Mouse (Mus musculus) MEL (cell line): Measurements from ENCODE around the gene Adgrg5. TPM values are rescaled to one million over a fixed set of nuclear protein-coding genes. Genes with fewer than 3 reads are reported as not detected.

Experiments
- DNase-seq: peaks from one replicate; pipeline ENCODE4 v3.0.0; 2011; ENCODE audit warnings: low read depth, low spot score
- H3K27ac ChIP-seq: 2 replicates; pipeline ENCODE4 v1.5.1; 2012; ENCODE audit warnings: low read depth, mild to moderate bottlenecking, control low read depth, low read length, moderate library complexity; ENCODE audit not compliant: control insufficient read depth
- H3K27me3 ChIP-seq, 2 experiments: fragments of 150-350 bp in 1 of 2; sonication (generic) in 1 of 2; 2 replicates each; pipeline ENCODE4 v1.6.1; 2012; ENCODE audit warnings: low read length in 2 of 2, mild to moderate bottlenecking in 2 of 2, improper control_type of control experiment in 1 of 2, moderate library complexity in 1 of 2; ENCODE audit not compliant: insufficient read depth in 2 of 2, control insufficient read depth in 1 of 2
- H3K36me3 ChIP-seq, 2 experiments: 2 replicates each; pipeline ENCODE4 v1.6.1; 2012 to 2014; ENCODE audit warnings: low read length in 2 of 2, improper control_type of control experiment in 1 of 2, inconsistent platforms in 1 of 2, mild to moderate bottlenecking in 1 of 2; ENCODE audit not compliant: insufficient read depth in 2 of 2, control insufficient read depth in 1 of 2
- H3K4me1 ChIP-seq, 2 experiments: fragments of 150-350 bp in 1 of 2; sonication (generic) in 1 of 2; 2 replicates each; pipeline ENCODE4 v1.6.1; 2012; ENCODE audit warnings: low read length in 2 of 2, improper control_type of control experiment in 1 of 2, mild to moderate bottlenecking in 1 of 2; ENCODE audit not compliant: insufficient read depth in 2 of 2, control insufficient read depth in 1 of 2
- H3K4me3 ChIP-seq, 2 experiments: fragments of 150-350 bp in 1 of 2; sonication (generic) in 1 of 2; 2 replicates each; pipeline ENCODE4 v1.5.1; 2012; ENCODE audit warnings: low read depth in 2 of 2, low read length in 2 of 2, mild to moderate bottlenecking in 2 of 2, moderate library complexity in 2 of 2, control low read depth in 1 of 2, improper control_type of control experiment in 1 of 2; ENCODE audit not compliant: control insufficient read depth in 1 of 2, insufficient read depth in 1 of 2
- H3K79me2 ChIP-seq: 2 replicates; pipeline ENCODE4 v1.6.1; 2012; ENCODE audit warnings: mild to moderate bottlenecking, low read length, moderate library complexity; ENCODE audit not compliant: control insufficient read depth, poor library complexity, insufficient read depth
- H3K9ac ChIP-seq: 2 replicates; pipeline ENCODE4 v1.6.1; 2012; ENCODE audit warnings: low read depth, mild to moderate bottlenecking, control low read depth, low read length, moderate library complexity; ENCODE audit not compliant: control insufficient read depth, poor library complexity, severe bottlenecking
- H3K9me3 ChIP-seq: fragments of 150-350 bp; sonication (generic); replicated peaks from 2 replicates; pipeline ENCODE4 v1.6.1; 2012; ENCODE audit warnings: mild to moderate bottlenecking, low read length, improper control_type of control experiment, moderate library complexity; ENCODE audit not compliant: insufficient read depth
- HCFC1 ChIP-seq: IDR thresholded peaks from 2 replicates; pipeline ENCODE4 v1.6.1; 2012; ENCODE audit warnings: low read depth, mild to moderate bottlenecking, inconsistent platforms, low read length, improper control_type of control experiment, moderate library complexity
- JUND ChIP-seq: IDR thresholded peaks from 2 replicates; pipeline ENCODE4 v1.6.1; 2011; ENCODE audit warnings: low read depth, mild to moderate bottlenecking, improper control_type of control experiment, low read length
- MAZ ChIP-seq: IDR thresholded peaks from 2 replicates; pipeline ENCODE4 v1.6.1; 2012; ENCODE audit warnings: low read depth, mild to moderate bottlenecking, inconsistent platforms, low read length, improper control_type of control experiment
- MEF2A ChIP-seq: IDR thresholded peaks from 2 replicates; pipeline ENCODE4 v1.6.1; 2014; ENCODE audit warnings: low read depth, mild to moderate bottlenecking, inconsistent platforms, low read length, improper control_type of control experiment; ENCODE audit not compliant: poor library complexity, insufficient replicate concordance, severe bottlenecking; ENCODE audit errors: extremely low read depth
- MYB ChIP-seq: IDR thresholded peaks from 2 replicates; pipeline ENCODE4 v1.6.1; 2011; ENCODE audit warnings: mild to moderate bottlenecking, low read depth, low read length, improper control_type of control experiment
- NRF1 ChIP-seq: IDR thresholded peaks from 2 replicates; pipeline ENCODE4 v1.6.1; 2014; ENCODE audit warnings: low read depth, mild to moderate bottlenecking, inconsistent platforms, low read length, improper control_type of control experiment, moderate library complexity; ENCODE audit not compliant: poor library complexity, insufficient read depth, severe bottlenecking
- POLR2AphosphoS5 ChIP-seq: IDR thresholded peaks from 2 replicates; pipeline ENCODE4 v1.6.1; 2012; ENCODE audit warnings: low read depth, borderline replicate concordance, mild to moderate bottlenecking, inconsistent platforms, low read length, moderate library complexity, mixed read lengths
- RAD21 ChIP-seq: IDR thresholded peaks from 2 replicates; pipeline ENCODE4 v1.6.1; 2011; ENCODE audit warnings: mild to moderate bottlenecking, low read depth, low read length, improper control_type of control experiment
- TBP ChIP-seq: IDR thresholded peaks from 2 replicates; pipeline ENCODE4 v1.8.0; 2011; ENCODE audit warnings: low read depth, low read length, improper control_type of control experiment
- UBTF ChIP-seq: IDR thresholded peaks from 2 replicates; pipeline ENCODE4 v1.6.1; 2012; ENCODE audit warnings: low read depth, mild to moderate bottlenecking, inconsistent platforms, low read length, improper control_type of control experiment, moderate library complexity, borderline replicate concordance; ENCODE audit not compliant: insufficient read depth
- USF2 ChIP-seq, 2 experiments: IDR thresholded peaks; 2 replicates each; pipeline ENCODE4 v1.6.1; 2011 to 2012; ENCODE audit warnings: improper control_type of control experiment in 2 of 2, low read length in 2 of 2, borderline replicate concordance in 1 of 2, inconsistent platforms in 1 of 2, low read depth in 1 of 2, mild to moderate bottlenecking in 1 of 2; ENCODE audit not compliant: insufficient read depth in 1 of 2
- ZKSCAN1 ChIP-seq: IDR thresholded peaks from 2 replicates; pipeline ENCODE4 v1.6.1; 2012; ENCODE audit warnings: low read depth, mild to moderate bottlenecking, inconsistent platforms, low read length, improper control_type of control experiment, moderate library complexity
- ZMIZ1 ChIP-seq: IDR thresholded peaks from 2 replicates; pipeline ENCODE4 v1.6.1; 2012; ENCODE audit warnings: low read depth, mild to moderate bottlenecking, inconsistent platforms, low read length, improper control_type of control experiment, moderate library complexity
- polyA plus RNA-seq, 2 experiments: library from polyadenylated mRNA; stranded (reverse) in 1 of 2; unstranded in 1 of 2; fragments of >175 nt in 1 of 2; fragments of >200 nt in 1 of 2; gene quantifications; 2 replicates each; pipeline versions ENCODE4 v1.2.1 to v1.2.4; 2012; ENCODE audit warnings: low replicate concordance in 2 of 2, low read depth in 1 of 2; ENCODE audit not compliant: insufficient read length in 2 of 2, insufficient read depth in 1 of 2, missing spikeins in 1 of 2
- total RNA-seq: library from RNA; depleted of rRNA; stranded (reverse); fragments of 300-350 nt; gene quantifications from 2 replicates; pipeline ENCODE4 v1.2.3, GENCODE M21; 2012

Adgrg5 gene
- total and polyA plus RNA-seq, 3 experiments: 0.04 to 1.3 TPM; not detected in 1

DNA sequence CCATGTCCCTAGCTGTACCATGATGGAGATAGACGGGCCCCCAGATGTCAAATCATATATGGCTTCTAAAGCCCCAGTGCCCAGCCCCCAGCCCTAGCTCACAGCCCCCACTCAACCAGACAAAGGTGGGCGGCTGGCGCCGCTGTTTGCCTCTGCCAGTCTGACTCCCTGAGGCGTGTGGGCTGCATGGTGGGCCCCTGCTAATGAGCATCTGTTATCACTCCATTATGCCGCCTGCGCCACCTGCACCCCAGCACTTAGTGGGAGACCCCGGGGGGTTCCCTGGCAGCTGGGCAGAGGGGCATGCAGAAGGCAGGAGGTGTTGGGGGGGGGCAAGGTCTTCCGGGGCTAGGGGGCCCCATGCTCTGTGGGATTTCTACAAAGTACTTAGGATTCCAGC, 54.6 kb downstream of the Adgrg5 start:
- TF ChIP-seq MAZ (no peak), USF2 (IDR thresholded peaks at IDR 0.05; ENCODE audit: borderline replicate concordance in 1 of 2, insufficient read depth in 1 of 2, low read depth in 1 of 2, low read length in 2 of 2) (no peak), UBTF (no peak), ZMIZ1 (no peak), MYB (no peak), NRF1 (no peak)
- TF ChIP-seq, all 39 proteins: peak for 0
- Histone ChIP-seq H3K9ac (no peak overlapping the region), H3K36me3 (no peaks in the 10 kb centered on the region), H3K79me2 (no peaks in the 10 kb centered on the region), H3K9me3 (no peaks in the 10 kb centered on the region), H3K27ac (no peak overlapping the region), H3K4me3 (no peak overlapping the region), H3K27me3 (no peaks in the 10 kb centered on the region), H3K4me1 (0 out of 4 replicates have a peak, but pooled peaks cover 0 to 8% of the 10 kb centered on the region in 2 experiments)
- no peak for DNase-seq

DNA sequence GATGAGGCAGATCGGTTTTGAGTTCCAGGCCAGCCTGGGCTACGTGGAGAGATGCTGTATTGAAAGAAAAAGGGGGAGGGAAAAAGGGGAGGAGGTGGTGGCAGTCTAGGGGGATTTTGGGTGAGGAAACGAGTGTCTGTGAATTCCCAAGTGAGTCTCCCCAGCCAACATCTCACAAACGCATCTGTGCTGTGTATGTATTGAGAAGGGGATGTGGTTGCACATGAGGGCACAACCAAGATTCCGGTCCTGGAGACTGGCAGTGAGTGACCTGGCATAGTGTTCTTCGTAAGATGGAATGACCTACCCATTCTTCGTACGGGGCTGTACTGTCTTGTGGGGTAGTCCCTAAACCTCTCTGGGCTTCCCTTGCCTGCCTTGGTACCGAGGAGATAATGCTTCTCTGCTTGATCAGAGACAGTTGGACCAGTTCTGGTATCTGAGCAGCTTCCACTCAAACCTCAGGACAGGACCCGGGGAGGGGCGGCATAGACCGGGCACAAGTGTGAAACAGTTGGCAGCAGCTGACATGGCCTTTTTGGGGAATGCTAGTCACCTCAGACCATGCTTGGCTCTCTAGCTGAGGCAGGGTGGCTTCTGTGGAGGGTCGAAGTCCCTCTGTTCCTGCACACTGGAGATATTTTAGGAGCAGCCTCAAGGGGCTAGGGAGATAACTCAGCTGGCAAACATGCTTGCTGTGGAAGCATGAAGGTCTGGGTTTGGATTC, 55.3 kb downstream of the Adgrg5 start:
- H3K4me1 ChIP-seq: peaks cover 0 to 10% of the 10 kb centered on the region in 2 experiments; a peak in 1 of 4 replicates
- H3K27ac ChIP-seq: no peak overlapping the region
- H3K79me2 ChIP-seq: no peaks in the 10 kb centered on the region
- H3K4me3 ChIP-seq: no peak overlapping the region
- no peak for DNase-seq
- TF ChIP-seq TBP (no peak), RAD21 (no peak), MYB (no peak), JUND (no peak), POLR2AphosphoS5 (no peak), HCFC1 (no peak), ZKSCAN1 (no peak), MEF2A (no peak)
- no peaks in the 10 kb centered on the region for H3K27me3 ChIP-seq
- no peak overlapping the region for H3K9ac ChIP-seq
- no peaks in the 10 kb centered on the region for H3K36me3 ChIP-seq
- no peaks in the 10 kb centered on the region for H3K9me3 ChIP-seq
